Mouse (Mus musculus): ENCODE data around the gene Lingo3.
"Not testable (repeated sequence)": the region's sequence is repeated elsewhere in the genome, so short reads cannot be mapped to it uniquely, and the experiment has no call there.

The Lingo3 gene

DNA sequence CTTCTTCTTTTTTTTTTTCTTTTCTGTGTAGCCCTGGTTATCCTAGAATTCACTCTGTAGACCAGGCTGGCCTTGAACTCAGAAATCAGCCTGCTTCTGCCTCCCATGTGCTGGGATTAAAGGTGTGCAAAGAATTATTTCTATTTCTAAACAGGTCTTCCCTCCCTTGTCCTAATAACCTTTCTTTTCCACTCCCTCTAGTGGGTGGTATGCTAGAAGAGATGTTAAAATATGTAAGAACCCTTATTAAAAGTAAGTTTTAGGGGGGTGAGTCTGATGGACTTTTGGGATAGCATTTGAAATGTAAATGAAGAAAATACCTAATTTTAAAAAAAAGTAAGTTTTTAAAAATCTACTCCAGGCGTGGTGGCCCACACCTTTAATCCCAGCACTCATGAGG, 20.5 kb downstream of the Lingo3 start:
- DNase-seq (ENCODE audit: inconsistent age in 2 of 2, low spot score in 1 of 2) = no peak

DNA sequence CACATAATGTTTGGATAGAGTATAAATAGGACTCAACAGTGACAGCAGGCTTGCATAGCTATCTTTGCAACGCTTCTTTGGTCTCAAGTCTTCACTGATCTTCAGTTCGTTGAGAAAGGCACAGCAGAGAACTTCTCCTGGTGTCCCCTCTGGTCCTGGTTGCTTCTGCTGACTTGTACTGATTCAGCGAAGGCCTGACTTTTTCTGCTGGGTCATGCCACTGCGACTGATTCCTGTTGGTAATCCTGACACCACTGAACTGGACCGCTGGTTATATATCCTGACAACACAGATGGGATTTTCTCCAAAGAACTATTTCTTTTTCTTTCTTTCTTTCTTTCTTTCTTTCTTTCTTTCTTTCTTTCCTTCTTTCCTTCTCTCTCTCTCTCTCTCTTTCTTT, 21.3 kb downstream of the Lingo3 start:
- DNase-seq (ENCODE audit: inconsistent age in 2 of 2, low spot score in 1 of 2) = no peak

DNA sequence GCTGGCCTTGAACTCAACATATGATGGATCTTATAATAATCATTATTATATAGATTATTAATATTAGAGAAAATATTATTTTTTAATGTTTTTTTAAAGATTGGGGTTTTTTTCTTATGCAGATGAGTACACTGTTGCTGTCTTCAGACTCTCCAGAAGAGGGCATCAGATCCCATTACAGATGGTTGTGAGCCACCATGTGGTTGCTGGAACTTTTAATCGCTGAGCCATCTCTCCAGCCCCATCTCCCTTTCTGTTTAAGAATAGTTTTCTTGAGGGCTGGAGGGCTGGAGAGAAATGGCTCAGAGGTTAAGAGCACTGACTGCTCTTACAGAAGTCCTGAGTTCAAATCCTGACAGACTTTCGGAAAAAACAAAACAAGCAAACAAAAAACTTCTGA, 21.8 kb downstream of the Lingo3 start:
- DNase-seq (ENCODE audit: inconsistent age in 2 of 2, low spot score in 1 of 2) = peak in 1 of 2 experiments; percentile 70

DNA sequence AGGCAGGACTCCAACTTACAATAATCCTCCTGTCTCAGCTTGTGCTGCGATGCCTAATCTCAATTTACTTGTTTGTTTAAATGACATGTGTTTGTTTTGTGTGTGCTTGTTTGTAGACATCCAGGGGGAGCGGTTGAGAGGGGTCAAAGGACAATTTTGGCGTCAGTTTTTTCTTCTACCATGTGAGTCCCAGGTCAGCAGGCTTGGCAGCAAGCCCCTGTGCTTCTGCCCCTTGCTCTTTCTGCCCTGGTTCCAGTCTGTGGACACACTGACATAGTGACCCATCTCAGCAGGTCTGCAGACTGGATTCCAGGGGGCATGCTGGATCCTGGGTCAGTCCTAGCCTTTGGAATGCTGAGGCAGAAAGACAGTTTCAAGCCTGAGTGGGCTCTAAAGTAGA, 24.4 kb downstream of the Lingo3 start:
- DNase-seq (ENCODE audit: inconsistent age in 2 of 2, low spot score in 1 of 2) = no peak

DNA sequence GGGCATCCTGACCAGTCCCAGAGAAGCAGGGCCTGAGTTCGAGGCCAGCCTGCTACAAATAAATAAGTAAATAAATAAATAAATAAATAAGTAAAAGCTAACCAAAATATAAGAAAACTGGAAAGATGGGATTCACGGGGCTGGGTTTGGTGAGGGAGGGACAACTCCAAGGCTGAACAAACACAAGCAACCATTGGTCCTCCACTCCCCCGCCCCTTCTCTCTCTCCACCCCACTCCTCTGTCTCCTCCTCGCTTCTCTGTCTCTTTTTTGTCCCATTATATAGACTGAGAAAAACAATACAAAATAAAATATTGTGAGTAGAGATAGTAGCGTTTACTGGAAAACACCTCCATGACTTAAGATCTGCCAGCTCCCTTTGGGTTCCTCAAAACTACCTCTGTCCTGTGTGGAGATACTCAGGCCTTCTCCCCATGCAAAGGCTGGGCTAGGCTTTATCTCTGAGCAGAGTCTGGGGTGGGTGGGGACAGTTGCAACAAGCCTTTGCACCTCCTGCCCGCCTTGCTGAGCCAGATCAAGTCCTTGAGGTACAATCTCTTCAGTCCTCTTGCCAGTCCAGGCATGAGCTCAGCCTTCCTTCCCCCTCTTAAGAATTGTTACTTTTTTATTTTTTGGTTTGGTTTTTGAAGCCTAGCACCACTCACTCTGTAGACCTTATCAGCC, 25.1 kb downstream of the Lingo3 start:
- DNase-seq (ENCODE audit: inconsistent age in 2 of 2, low spot score in 1 of 2) = no peak

DNA sequence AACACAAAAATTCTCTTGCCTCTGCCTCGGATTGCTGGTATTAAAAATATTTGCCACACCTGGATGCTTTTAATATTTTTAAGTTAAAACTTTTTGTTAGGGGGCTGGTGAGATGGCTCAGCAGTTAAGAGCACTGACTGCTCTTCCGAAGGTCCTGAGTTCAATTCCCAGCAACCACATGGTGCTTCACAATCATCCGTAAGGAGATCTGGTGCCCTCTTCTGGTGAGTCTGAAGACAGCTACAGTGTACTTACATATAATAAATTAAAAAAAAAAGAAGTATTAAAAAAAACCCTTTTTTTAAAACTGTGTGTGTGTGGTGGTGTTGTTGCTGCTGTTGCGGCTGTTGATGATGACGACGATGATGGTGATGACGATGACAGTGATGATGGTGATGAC, 25.9 kb downstream of the Lingo3 start:
- DNase-seq (ENCODE audit: inconsistent age in 2 of 2, low spot score in 1 of 2) = not testable (repeated sequence)

DNA sequence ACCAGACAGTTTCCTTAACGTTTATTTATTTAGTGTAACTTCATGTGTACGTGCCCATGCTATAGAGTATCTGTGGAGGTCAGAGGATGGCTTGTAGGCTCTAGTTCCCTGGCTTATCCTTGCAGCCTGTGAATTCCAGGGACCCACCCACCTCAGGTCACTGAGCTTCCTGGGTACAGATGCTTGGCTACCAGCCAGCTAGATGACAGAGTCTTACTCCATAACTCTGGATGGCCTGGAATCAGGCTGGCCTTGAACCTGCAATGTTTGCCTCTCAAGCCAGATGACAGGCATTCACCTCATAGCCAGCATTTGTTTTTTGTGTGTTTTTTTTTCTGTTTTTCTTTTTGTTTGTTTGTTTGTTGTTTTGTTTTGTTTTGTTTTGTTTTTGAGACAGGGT, 26.7 kb downstream of the Lingo3 start:
- peak; percentile 43 to 60 for DNase-seq (ENCODE audit: inconsistent age in 2 of 2, low spot score in 1 of 2)

DNA sequence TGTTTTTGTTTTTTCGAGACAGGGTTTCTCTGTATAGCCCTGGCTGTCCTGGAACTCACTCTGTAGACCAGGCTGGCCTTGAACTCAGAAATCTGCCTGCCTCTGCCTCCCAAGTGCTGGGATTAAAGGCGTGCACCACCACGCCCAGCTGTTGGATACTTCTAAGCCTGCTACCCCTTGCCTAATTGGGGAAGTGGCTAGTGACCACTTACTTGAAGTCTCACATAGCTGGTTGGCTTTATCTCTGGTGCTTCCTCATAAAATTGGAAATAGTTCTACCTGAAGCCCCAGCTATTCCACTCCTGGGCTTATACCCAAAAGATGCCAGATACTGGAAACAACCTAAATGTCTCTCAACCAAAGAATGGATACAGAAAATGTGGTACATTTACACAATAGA, 27.5 kb downstream of the Lingo3 start:
- DNase-seq (ENCODE audit: inconsistent age in 2 of 2, low spot score in 1 of 2) = not testable (repeated sequence)

DNA sequence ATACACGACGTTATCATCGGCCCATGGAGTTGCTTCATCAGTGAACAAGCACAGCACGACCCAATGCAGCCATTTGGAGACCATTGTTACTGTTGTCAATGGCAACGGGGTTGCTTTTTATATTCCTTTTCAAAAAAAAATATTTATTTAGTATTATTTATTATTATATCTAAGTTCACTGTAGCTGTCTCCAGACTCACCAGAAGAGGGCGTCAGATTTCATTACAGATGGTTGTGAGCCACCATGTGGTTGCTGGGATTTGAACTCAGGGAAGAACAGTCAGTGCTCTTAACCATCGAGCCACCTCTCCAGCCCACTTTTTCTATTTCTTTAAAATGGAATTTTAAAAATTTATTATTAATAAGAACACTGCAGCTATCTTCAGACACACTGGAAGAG, 29.0 kb downstream of the Lingo3 start:
- no peak for DNase-seq (ENCODE audit: inconsistent age in 2 of 2, low spot score in 1 of 2)

DNA sequence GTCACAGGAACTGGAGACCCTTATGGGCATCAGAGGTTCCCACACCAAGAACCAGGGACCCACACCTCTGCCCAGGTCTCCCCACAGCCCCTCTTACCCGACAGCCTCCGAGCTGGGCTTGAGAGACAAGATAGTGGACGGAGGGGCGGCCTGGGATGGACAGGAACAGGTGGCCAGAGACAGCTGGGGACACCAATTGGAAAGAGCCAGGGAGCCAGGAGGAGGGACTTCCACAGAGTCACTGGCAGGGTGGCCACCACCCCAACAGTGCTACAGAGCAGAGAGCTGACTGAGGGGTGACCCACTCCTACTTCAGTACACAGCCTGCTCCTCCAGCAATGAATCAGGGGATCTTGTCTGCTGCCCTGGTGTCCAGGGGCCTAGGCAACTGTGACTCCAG, 30.5 kb downstream of the Lingo3 start, which contains the start of gene Jsrp1:
Gene Jsrp1 (minus strand): TSS at position 133 of the 400 bp plus-strand sequence.
- DNase-seq (ENCODE audit: inconsistent age in 2 of 2, low spot score in 1 of 2) = no peak

DNA sequence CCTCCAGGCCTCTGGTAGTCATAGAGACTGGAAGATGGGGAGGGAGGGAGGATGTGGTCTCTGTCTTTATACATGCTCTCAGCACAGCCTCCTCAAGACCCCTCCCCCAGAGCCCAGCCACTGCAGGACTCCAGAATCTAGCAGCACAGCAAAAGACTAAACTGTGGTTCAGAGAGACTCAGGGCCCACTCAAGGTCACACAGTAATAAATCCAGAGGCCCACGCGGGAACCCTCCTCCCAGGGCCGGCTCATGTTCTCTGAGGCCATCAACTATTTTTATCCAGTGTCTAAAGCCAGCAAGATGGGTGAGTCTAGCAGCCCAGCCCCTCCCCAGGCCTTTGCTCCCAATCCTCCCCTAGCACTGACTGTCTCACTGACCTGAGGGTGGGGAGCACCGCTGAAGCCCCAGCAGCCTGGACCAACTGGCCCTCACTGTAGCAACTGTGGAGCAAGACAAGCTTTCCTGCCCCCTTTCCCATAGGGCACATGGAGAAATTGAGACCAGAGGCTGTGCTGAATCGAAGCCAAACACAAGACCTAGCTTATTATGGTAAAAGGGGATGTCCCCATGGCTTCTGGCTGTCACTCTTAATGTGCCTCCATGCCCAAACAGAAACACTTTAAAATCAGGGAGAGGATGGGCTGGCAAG, 31.3 kb downstream of the Lingo3 start:
- peak; percentile 82 to 87 for DNase-seq (ENCODE audit: inconsistent age in 2 of 2, low spot score in 1 of 2)

DNA sequence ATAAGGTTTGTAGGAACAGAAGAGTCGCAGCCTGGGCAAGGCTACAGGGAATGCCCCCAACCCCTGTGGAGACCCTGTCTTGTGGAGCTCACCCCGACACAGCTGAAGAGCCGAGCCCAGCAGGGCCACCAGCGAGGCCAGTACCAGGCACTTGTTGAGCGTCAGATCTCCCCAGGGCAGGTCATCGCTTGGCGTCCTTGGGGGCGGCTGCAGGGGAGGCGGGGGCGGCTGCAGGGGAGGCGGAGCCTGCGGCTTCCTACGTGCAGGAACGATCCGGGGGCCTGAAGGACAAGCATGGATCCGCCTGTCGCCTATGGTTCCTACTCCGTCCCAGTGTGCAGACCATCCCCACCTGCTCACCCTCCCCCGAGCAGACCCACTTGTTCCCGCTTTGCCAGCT, 33.8 kb downstream of the Lingo3 start:
- peak; percentile 82 to 91 for DNase-seq (ENCODE audit: inconsistent age in 2 of 2, low spot score in 1 of 2)

DNA sequence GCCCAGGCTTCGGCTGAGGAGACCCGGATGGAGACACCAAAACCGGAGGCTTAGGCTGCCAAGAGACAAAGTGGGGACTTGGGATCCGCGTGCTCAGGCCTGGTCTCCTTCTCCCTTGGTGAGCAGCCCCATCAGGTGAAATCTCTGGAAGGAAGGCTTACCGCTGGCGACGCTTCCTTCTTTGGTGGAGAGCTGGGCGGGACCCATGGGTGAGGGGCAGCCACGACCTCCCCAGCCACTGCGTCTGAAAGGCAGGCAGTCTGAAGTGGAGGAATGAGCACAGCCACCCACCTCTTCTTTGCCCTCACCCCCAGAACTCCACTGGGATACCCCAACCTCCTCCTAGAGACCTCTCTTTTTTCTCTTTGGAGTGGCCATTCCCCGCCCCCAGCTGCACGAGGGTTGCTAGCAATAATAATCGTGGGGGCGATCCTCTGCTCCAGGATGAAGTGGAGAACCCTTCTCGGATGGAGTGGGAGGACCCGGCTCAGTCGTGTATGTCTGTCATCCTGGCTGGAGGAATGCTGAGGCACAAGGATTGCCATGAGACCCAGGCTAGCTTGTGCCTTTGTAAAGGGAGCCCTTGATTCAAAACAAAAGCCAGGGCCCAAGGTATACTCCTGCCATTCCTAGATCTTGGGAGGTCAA, 34.7 kb downstream of the Lingo3 start:
- no peak for DNase-seq (ENCODE audit: inconsistent age in 2 of 2, low spot score in 1 of 2)

DNA sequence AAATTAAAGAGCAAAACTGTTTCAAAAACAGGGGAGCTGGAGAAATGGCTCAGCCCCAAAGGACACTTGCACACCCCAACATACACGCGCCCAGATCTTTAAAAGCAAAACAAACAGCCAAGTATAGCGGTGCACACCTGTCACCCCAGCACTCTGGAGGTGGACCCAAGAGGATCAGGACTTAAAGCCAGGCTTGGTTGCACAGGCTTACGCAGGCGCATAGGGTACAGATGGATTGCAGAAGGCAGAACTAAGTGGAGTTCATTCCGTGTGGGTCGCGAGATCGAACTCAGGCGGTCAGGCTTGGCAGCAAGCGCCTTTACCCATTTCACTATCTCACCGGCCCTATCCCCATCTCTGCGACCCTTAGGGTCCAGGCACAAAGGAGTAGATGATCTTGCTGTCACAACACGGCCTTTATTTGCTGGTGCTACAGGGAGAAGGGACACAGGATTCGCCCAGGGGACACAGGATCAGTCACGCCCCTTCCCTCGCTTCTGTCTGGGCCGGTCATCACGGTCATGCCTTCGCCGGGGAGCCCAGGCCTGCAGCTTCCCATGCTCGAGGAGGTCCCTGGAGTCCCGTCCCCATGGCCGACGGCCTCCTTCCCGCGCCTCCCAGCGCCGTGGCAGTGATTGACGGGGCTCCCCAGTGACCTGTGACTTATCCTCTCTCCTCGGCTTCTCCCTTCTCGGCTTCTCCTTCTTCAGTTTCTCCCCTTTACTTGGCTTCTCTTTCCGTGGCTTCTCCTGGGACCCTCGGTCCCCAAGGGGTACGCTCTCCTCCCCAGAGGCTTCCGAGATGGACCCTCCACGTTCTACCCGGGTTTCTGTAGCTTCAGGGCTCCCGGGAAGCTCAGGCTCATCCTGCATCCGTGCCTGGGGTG, 35.5 kb downstream of the Lingo3 start:
- no peak for DNase-seq (ENCODE audit: inconsistent age in 2 of 2, low spot score in 1 of 2)

DNA sequence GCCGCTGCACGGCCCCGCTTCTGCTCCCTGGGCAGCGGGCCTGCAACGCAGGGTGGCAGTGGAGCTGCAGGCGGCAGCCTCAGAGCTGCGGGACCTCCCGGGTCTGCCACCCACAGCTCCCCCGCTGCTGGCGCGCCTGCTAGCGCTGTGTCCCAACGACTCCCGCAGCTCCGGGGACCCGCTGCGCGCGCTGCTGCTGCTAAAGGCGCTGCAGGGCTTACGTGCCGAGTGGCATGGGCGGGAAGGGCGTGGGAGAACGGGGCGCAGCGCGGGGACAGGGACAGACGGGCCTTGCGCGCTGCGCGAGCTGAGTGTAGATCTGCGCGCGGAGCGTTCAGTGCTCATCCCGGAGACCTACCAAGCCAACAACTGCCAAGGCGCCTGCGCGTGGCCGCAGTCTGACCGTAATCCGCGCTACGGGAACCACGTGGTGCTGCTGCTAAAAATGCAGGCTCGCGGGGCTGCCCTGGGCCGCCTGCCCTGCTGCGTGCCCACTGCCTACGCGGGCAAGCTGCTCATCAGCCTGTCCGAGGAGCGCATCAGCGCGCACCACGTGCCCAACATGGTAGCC, 36.7 kb downstream of the Lingo3 start:
- DNase-seq (ENCODE audit: inconsistent age in 2 of 2, low spot score in 1 of 2) = peak; percentile 85 to 93

DNA sequence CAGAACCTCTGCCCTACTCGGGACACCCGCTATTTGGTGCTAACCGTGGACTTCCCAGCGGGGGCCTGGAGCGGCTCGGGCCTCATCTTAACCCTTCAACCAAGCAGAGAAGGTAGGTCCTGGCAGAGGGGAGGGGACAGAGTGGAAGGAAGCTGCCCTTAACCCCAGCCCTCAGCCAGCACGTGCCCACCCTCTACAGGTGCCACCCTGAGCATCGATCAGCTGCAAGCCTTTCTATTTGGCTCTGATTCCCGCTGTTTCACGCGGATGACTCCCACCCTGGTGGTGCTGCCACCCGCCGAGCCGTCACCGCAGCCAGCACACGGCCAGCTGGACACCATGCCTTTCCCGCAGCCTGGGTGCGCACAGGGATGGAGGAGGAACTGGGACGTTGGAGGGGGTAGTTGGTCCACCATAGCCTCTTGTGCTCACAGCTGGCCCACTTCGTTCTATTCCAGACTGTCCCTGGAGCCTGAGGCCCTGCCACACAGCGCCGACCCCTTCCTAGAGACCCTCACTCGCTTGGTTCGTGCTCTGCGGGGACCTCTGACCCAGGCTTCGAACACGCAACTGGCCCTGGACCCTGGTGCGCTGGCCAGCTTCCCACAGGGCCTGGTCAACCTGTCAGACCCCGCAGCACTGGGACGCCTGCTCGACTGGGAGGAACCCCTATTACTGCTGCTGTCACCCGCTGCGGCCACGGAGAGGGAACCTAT, 37.3 kb downstream of the Lingo3 start:
- DNase-seq (ENCODE audit: inconsistent age in 2 of 2, low spot score in 1 of 2) = no peak

DNA sequence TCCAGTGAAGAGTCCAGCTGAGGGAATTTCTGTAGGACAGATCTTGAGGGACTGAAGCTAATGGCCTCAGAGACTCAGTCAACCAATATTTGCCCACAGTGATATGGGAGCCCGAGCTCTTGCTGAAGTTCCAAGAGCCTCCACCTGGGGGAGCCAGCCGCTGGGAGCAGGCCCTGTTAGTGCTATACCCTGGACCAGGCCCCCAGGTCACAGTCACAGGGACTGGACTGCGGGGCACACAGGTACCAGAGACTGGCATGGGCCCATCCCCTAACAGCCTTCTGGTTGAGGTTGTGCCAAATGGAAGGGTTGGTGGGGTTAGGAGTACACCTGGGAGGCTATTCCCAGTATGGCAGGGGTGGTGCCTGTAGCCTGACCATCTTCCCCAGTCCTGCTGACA, 37.9 kb downstream of the Lingo3 start:
- peak; percentile 78 to 92 for DNase-seq (ENCODE audit: inconsistent age in 2 of 2, low spot score in 1 of 2)

DNA sequence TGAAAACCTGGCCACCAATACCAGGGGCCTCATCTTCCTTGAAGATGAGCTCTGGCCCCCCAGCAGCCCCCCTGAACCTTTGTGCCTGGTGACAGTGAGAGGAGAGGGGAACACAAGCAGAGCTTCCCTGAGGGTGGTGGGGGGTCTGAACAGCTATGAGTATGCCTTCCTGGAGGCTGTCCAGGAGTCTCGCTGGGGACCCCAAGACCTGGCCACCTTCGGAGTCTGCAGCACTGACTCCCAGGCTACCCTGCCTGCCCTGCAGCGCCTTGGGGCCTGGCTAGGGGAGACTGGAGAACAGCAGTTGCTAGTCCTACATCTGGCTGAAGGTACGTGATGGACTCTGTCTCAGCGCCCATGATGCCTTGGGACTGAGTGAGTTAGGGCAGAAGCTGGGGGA, 38.5 kb downstream of the Lingo3 start:
- DNase-seq (ENCODE audit: inconsistent age in 2 of 2, low spot score in 1 of 2) = no peak

DNA sequence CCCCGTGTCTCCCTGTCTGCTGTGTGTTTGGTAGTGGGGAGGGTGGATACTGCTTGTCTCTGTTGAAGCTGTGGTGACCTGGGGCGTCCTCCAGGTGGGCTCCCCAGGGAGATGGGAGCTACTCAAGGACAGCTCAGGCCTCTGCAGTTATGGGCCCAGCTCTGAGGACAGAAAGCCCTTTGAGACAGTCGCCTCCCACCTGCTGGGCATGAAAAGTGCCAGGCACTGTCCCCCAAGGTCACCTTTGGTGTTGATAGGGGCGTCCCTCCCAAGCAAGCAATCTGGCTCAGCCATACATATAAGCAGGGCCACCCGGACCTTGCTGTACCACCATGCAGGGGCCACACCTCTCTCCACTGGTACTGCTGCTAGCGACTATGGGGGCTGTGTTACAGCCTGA, 38.9 kb downstream of the Lingo3 start, which contains the start of gene Amh:
Gene Amh (plus strand): TSS at position 328 of the 400 bp plus-strand sequence.
- DNase-seq (ENCODE audit: inconsistent age in 2 of 2, low spot score in 1 of 2) = no peak

DNA sequence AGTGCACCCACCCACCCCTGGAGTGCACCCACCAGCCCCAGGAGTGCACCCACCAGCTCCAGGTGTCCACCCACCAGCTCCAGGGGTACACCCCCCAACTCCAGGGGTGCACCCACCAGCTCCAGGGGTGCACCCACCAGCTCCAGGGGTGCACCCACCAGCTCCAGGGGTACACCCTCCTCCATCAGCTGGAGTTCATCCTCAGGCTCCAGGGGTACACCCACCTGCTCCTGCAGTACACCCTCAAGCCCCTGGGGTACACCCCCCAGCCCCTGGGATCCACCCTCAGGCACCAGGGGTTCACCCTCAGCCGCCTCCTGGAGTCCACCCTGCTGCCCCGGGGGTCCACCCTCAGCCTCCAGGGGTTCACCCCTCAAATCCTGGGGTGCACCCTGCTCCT, 39.5 kb downstream of the Lingo3 start:
- no peak for DNase-seq (ENCODE audit: inconsistent age in 2 of 2, low spot score in 1 of 2)

Data from adrenal gland, adult (tissue).